Mouse (Mus musculus): Measurements from ENCODE around the gene Gm28305. TPM values are rescaled to one million over a fixed set of nuclear protein-coding genes. Genes with fewer than 3 reads are reported as not detected.
A peak's percentile ranks its signal among the peaks of the same experiment; 100 is the strongest.

The Gm28305 gene
- total RNA-seq, 1 experiment from 2014 or later: not detected

DNA sequence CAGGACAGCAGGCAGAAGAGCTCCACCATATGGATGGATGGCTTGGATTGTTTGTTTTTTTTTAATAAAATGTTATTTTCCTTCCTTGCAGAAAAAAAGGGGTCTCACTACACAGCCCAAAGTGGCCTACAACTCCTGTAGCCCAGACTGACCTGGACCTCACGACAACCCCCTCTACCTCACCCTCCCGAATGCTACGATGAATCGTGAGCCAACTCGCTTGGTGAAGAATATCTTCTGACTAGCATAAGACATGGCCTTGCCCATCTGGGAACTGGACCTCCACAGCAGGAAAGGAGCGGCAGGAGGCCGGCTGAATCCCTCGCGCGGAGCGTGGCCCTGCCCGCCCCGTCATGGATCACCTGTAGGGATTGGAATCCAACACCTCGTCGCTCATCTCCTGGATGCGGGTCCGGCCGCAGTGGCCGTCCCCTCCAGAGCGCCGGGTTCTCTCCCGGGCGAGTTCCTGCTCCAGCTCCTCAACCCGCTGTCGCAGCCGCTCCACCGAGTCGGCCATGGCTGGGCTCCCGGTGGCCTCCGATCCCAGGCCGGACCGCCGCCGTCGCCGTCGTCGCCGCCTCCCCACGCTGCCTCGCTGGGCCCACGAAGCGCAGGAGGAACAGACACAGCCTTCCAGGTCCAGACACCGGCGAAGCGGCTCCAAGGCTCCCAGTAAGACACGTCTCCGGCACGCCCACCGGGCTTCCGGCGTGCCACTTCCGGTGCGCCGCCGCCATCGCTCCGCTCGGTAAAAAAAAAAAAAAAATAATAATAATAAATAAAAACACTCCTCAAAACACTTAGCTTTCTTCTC lies 22.2 kb downstream of the Gm28305 start, which contains the start of gene Uba5:
Gene Uba5, minus strand, starts transcription at position 705 of the 814 bp plus-strand sequence.
- peak; percentile 80 to 83 for ATAC-seq (replicated peaks in 1 of 2; ENCODE audit: insufficient read depth in 1 of 2, low FRiP score in 2 of 2, low TSS enrichment in 1 of 2, low read depth in 1 of 2, poor library complexity in 2 of 2, severe bottlenecking in 2 of 2)

DNA sequence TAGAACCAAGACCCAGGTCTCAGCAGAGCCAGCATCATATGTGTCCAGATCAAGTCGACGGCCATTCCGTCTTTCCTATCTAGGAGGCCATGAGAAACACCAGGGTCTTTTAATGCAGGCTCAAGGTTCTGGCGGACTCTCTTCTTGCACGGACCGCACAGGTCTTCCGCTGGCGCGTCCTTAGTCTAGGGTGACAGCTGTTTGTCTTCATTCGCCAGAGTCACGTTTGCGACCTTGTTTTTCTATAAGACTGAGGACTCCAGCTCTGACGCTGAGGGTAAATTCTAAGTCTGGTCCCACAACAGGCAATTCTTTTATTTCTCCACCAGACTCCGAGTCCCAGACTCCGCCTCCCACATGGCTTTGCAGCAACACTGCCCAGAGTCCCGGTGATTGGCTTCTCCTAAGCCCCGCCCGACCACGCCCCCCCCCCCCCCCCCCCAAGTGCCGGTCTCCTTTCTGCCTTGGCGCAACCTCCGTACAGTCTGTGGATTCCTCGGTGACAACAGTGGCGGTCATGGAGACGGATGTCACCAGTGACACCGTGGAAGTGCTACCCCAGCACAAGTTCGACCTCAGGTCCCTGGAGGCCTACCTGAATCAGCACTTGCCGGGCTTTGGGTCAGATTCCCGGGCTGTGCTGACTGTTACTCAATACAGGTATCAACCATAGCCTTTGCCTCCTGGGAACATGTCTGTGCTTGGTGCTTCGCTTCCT lies 22.9 kb downstream of the Gm28305 start, which contains the start of gene Acad11:
Gene Acad11, plus strand, starts transcription at position 134 of the 718 bp plus-strand sequence.
- ATAC-seq (replicated peaks in 1 of 2; ENCODE audit: insufficient read depth in 1 of 2, low FRiP score in 2 of 2, low TSS enrichment in 1 of 2, low read depth in 1 of 2, poor library complexity in 2 of 2, severe bottlenecking in 2 of 2): peak; percentile 87 to 92

- no peak for ATAC-seq (replicated peaks in 1 of 2; ENCODE audit: insufficient read depth in 1 of 2, low FRiP score in 2 of 2, low TSS enrichment in 1 of 2, low read depth in 1 of 2, poor library complexity in 2 of 2, severe bottlenecking in 2 of 2)
Observed at GRCm38 (mm10) chr9:104064571-104064970, 24.1 kb downstream of the Gm28305 start.

DNA sequence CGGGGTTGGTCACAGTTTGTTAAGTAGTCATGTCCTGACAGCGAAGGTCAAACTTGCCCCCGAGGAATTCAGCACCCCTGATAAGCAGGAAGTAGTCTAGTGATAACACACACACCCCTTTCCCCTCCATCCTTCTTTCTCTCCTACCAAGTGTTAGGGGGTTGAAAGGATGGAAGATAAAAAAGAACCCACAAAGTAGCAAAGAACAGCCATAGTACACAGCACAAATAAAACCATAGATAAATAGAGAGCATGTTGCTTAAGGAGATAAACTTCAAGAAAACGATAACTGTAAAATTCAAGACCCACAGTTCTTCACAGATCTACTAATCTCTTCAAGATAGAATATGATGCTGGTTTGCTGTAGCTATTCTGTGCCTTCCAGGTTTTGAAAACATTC lies 29.8 kb downstream of the Gm28305 start:
- no peak for ATAC-seq (replicated peaks in 1 of 2; ENCODE audit: insufficient read depth in 1 of 2, low FRiP score in 2 of 2, low TSS enrichment in 1 of 2, low read depth in 1 of 2, poor library complexity in 2 of 2, severe bottlenecking in 2 of 2)

DNA sequence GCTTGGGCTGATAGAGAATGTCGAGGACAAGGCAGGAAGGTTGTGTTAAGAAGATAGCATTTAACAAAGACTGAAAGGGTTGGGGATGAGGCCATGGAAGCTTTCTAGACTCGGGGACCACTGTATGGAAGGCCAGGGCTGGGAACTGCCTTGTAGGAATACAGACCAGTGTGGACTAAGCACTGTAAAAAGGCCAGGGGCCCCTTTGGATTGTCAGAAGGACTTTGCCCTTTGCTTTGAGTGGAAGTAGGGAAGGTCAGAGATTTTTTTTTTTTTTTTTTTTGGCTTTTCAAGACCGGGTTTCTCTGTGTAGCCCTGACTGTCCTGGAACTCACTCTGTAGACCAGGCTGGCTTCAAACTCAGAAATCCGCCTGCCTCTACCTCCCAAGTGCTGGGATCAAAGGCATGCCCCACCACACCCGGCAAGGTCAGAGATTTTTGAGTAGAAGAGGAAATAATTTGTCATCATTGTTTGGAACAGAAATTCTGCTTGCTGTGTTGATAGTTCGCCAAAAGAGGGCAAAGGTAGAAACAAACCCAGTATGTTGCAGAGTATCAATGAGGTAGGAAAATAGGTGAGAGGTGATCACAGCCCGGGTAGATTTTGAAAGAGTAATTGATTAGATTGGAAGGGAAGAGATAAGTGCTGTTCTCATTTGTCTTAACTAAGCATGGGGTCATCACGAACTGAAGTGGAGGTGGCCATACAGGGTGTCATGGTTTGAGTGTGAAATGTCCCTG lies 30.6 kb downstream of the Gm28305 start:
- no peak for ATAC-seq (replicated peaks in 1 of 2; ENCODE audit: insufficient read depth in 1 of 2, low FRiP score in 2 of 2, low TSS enrichment in 1 of 2, low read depth in 1 of 2, poor library complexity in 2 of 2, severe bottlenecking in 2 of 2)

GRCm38 (mm10) chr9:104075808-104076207 lies 35.3 kb downstream of the Gm28305 start:
- ATAC-seq (replicated peaks in 1 of 2; ENCODE audit: insufficient read depth in 1 of 2, low FRiP score in 2 of 2, low TSS enrichment in 1 of 2, low read depth in 1 of 2, poor library complexity in 2 of 2, severe bottlenecking in 2 of 2): 0 out of 4 replicates have a peak, but pooled peaks have one; percentile 37 to 53

GRCm38 (mm10) chr9:104078780-104079179 lies 38.3 kb downstream of the Gm28305 start:
- ATAC-seq (replicated peaks in 1 of 2; ENCODE audit: insufficient read depth in 1 of 2, low FRiP score in 2 of 2, low TSS enrichment in 1 of 2, low read depth in 1 of 2, poor library complexity in 2 of 2, severe bottlenecking in 2 of 2): no peak

DNA sequence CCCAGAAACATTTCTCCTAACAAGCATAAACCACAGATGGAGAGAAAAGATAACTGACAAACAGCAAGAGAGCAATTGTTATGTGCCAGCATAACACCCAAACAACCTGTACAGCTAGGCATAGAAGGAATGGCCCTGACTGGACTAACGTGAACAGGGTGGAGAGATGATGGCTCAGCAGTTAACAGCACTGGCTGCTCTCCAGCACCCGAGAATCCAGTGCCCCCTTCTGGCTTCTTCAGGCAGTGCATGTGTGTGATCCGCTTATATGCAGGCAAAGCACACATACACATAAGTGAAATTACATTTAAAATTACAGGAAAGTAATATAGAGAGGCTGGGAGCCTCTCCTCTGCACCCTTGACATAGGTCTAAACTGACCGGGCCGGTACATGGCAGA lies 38.9 kb downstream of the Gm28305 start:
- peak; percentile 78 to 82 for ATAC-seq (replicated peaks in 1 of 2; ENCODE audit: insufficient read depth in 1 of 2, low FRiP score in 2 of 2, low TSS enrichment in 1 of 2, low read depth in 1 of 2, poor library complexity in 2 of 2, severe bottlenecking in 2 of 2)

DNA sequence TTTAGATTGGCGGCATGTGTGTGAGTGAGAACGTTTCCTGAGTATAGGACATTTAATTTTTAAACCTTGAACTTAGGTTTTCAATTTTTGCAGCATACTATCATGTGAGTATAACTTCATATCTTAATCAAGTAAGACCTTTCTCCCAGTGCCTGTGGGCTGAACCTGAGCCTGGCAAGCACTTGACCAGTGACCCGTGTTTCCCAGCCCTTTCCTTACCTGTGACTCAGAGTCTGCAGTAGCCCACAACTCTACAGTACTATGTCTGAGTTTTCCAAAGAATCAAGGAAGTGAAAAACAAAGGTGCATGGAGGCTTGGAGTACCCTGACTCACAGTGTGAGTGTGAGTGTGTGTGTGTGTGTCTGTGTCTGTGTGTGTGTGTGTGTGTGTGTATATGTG lies 39.6 kb downstream of the Gm28305 start:
- no peak for ATAC-seq (replicated peaks in 1 of 2; ENCODE audit: insufficient read depth in 1 of 2, low FRiP score in 2 of 2, low TSS enrichment in 1 of 2, low read depth in 1 of 2, poor library complexity in 2 of 2, severe bottlenecking in 2 of 2)

DNA sequence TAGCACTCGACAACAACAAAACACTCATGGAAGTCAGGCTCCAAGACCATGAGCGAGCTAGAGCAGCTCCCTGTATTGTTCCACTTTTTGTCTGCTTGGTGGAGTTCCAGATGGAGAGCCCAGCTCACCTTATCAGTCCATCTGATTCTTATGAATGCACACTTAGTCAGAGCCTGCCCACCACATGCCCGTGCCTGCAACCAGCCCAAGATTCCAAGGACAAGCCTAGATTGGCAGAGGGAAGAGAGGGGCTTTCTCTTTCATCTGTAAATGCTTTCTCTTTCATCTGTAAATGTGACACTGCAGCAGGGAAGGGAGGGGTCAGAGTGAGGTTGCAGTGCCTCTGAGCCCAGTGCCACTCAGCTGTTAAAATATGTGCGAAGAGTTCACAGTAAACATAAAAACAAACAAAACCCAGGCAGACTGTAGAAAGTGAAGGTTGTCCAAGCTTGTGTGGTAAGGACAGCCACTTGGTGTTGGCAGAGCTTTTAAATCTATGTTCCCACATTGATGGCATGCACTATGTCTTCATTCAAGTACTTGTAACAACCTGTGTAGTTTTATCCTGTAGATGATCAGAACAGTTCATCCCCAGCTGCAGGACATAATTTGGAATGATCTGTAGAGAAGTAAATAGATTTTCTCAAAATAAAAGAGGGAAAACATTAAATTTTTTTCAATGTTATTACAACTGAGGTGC lies 45.4 kb downstream of the Gm28305 start:
- ATAC-seq (replicated peaks in 1 of 2; ENCODE audit: insufficient read depth in 1 of 2, low FRiP score in 2 of 2, low TSS enrichment in 1 of 2, low read depth in 1 of 2, poor library complexity in 2 of 2, severe bottlenecking in 2 of 2): no peak

- ATAC-seq (replicated peaks in 1 of 2; ENCODE audit: insufficient read depth in 1 of 2, low FRiP score in 2 of 2, low TSS enrichment in 1 of 2, low read depth in 1 of 2, poor library complexity in 2 of 2, severe bottlenecking in 2 of 2): no peak
Observed at GRCm38 (mm10) chr9:104088555-104088954, 48.1 kb downstream of the Gm28305 start.

DNA sequence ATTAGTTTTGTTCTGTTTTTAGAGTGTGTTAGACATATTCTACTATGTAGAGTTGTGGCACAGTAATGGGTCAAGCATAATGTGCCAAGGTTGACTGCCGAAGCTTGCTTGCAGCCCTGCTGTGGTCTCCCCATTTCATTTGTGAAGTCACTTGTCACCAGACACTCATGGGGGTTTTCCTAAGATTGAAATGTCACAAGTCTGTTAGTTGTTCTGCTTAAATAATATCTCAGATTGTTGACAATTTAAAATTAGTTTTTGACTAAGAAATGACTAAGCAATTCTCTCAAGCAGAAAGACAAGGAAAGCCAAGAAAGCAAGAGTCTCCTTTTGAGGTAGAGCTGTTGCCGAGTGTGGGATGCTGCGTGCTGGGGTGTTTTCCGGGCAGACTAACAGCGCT lies 52.5 kb downstream of the Gm28305 start:
- ATAC-seq (replicated peaks in 1 of 2; ENCODE audit: insufficient read depth in 1 of 2, low FRiP score in 2 of 2, low TSS enrichment in 1 of 2, low read depth in 1 of 2, poor library complexity in 2 of 2, severe bottlenecking in 2 of 2): no peak

DNA sequence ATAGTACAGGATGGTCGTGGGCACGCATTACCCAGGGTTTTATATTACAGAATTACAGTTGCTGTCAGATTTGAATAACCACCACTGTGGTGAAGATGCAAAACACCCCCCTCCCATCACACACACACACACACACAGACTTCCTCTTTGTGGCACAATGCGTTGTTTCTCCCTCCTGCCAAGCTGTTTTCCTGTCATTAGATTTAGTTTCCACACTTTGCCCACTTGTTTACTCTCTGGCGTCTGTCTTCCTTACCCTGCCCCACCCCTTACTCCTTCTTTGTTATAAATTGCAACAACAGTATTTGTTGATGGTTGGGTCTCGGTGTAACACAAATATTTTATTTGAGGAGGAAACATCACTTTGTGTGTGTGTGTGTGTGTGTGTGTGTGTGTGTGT lies 57.8 kb downstream of the Gm28305 start:
- peak; percentile 70 to 90 for ATAC-seq (replicated peaks in 1 of 2; ENCODE audit: insufficient read depth in 1 of 2, low FRiP score in 2 of 2, low TSS enrichment in 1 of 2, low read depth in 1 of 2, poor library complexity in 2 of 2, severe bottlenecking in 2 of 2)

- no peak for ATAC-seq (replicated peaks in 1 of 2; ENCODE audit: insufficient read depth in 1 of 2, low FRiP score in 2 of 2, low TSS enrichment in 1 of 2, low read depth in 1 of 2, poor library complexity in 2 of 2, severe bottlenecking in 2 of 2)
Observed at GRCm38 (mm10) chr9:104099060-104099459, 58.6 kb downstream of the Gm28305 start.

- no peak for ATAC-seq (replicated peaks in 1 of 2; ENCODE audit: insufficient read depth in 1 of 2, low FRiP score in 2 of 2, low TSS enrichment in 1 of 2, low read depth in 1 of 2, poor library complexity in 2 of 2, severe bottlenecking in 2 of 2)
Observed at GRCm38 (mm10) chr9:104100822-104101221, 60.4 kb downstream of the Gm28305 start.

GRCm38 (mm10) chr9:104101458-104101857 lies 61.0 kb downstream of the Gm28305 start:
- no peak for ATAC-seq (replicated peaks in 1 of 2; ENCODE audit: insufficient read depth in 1 of 2, low FRiP score in 2 of 2, low TSS enrichment in 1 of 2, low read depth in 1 of 2, poor library complexity in 2 of 2, severe bottlenecking in 2 of 2)

DNA sequence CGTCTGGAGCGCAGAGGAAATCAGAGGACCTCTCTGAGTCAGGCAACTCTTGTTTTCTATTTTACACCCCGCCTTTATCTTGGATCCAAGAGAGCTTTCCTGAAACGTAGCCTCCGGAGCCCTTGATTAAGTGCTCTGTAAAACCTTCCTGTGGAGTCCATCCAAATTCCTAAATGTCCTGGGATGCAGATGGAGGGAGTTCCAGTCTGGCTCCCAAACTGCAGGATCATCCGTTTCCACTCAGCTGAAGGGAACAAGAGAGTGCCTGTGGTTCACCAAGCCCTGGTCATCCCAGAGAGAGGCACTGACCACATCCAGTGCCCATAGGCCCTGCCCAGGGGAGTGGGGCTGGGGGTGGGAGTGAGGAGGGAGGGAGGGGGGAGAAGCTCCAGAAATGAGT lies 61.8 kb downstream of the Gm28305 start:
- no peak for ATAC-seq (replicated peaks in 1 of 2; ENCODE audit: insufficient read depth in 1 of 2, low FRiP score in 2 of 2, low TSS enrichment in 1 of 2, low read depth in 1 of 2, poor library complexity in 2 of 2, severe bottlenecking in 2 of 2)

Data from hematopoietic stem cell, adult 5-6 weeks (primary cell).